Mouse (Mus musculus): ENCODE measurements around the gene Hoxa9.

Hoxa9 gene

DNA sequence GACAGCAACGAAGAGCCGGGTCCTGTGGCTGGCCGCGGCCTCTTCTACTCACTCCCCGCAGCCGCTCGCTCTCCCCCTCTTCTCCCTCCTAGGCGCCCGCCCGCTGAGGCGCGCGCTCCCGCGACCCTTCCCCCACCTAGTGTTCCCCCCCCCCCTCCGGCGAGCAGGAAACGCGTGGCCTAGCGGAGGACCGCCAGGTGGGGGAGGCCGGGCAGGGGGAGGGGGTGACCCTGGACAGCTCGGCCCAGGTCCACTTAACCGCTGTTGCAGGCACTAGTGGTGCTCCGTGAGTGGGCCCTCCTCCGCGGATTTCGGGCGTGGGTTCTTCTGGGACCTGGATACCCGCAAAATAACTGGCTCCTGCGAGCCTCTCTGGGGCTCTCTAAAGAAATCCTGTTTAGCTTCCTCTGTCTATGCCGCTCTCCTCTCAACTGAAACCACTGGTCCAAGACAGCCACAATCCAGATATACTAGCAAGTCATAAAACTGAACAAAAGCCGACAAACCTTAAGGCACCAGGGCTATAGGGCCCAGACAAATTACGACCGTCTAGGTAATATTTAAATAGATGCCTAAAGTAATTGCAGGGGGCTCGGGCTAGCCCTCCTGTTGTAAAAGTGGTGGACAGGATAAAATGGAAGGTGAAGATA lies at the start of gene Hoxa9:
TSS of gene Hoxa9 (minus strand) at position 574 of the 650 bp plus-strand sequence.
- DNase-seq (ENCODE audit: low spot score), result no peak

DNA sequence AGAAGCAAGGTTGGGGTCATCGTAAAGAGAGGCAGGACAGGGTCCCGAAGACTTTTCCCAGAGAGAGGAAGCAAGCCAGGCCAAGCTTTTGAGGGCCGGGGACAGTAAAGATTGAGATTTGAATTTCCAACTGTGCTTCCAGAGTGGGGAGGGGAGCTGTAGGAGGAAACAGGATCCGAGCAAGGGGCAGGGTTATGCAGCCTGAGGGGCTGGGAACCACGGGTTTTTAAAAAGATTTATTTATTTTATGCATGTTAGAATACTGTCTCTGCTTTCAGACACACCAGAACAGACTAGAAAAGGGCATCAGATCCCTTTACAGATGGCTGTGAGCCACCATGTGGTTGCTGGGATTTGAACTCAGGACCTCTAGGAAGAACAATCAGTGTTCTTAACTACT lies 46.0 kb upstream of the Hoxa9 start:
- no peak for DNase-seq (ENCODE audit: low spot score)

DNA sequence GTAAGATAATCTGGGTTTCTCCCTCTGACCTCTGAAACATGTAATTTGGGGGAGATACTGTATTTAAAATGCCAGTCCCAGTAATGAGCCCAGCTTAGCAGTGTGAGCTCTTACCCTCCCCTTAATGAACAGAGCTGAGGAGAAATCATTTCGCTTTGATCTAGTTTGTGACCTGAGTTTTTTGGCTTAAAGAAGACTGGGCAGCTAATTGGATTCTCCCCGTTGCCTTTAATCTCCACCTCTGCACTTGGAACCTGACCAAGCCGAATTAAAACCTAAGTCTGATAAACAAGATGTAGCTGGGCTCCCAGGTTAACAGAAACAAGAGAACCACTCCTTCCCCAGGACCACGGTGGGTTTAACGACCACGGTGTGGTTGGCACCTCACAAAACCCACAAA lies 45.5 kb upstream of the Hoxa9 start:
- no peak for DNase-seq (ENCODE audit: low spot score)

DNA sequence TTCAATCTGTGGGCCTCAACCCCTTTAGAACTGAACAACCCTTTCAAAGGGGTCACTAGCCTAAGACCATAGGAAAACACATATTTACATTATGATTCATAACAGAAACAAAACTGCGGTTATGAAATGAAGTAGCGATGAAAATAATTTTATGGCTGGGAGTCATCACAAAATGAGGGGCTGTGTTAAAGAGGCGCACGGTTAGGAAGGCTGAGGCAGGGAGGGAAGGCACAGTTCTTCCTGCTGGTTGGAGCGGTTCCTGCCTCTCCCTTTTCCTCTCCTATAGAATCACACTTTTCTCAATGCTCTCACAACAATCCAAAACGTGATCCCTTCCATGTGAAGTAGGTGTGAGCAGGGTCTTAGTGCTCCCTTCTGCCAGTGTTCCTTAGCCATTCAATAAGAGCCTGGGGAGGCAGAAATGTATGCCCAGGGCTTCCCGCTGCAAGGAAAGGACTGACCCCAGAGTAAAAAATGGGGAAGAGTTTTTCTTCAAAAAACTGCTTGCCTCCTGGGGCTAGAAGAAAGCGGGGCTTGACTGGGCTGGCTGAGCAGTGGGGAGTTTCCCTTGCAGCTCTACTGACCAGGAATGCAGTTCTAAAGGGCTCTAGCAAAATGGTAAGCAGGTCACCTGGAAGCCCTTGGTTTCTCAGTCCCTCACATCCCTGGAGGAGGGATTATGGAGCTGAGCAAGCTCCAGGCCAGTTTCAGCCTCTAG lies 44.8 kb upstream of the Hoxa9 start:
- DNase-seq (ENCODE audit: low spot score), result no peak

DNA sequence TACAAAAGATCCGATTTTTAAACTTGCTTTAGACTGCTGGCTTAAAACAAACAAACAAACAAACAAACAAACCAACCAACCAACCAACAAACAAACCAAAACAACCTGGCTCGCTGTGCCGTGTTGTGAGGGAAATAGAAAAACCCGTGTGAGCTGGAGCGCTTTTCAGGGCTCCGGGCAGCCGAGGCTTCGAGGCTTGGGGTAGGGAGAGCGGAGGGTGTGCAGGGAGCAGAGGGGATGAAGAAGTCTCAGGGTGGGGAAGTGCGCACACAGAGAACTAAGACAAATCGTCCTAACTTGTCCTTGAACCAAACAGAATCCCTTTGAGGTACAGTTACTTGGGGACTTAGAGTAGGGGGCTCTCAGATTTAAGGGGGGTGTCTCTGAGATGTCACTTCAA lies 43.7 kb upstream of the Hoxa9 start:
- no peak for DNase-seq (ENCODE audit: low spot score)

DNA sequence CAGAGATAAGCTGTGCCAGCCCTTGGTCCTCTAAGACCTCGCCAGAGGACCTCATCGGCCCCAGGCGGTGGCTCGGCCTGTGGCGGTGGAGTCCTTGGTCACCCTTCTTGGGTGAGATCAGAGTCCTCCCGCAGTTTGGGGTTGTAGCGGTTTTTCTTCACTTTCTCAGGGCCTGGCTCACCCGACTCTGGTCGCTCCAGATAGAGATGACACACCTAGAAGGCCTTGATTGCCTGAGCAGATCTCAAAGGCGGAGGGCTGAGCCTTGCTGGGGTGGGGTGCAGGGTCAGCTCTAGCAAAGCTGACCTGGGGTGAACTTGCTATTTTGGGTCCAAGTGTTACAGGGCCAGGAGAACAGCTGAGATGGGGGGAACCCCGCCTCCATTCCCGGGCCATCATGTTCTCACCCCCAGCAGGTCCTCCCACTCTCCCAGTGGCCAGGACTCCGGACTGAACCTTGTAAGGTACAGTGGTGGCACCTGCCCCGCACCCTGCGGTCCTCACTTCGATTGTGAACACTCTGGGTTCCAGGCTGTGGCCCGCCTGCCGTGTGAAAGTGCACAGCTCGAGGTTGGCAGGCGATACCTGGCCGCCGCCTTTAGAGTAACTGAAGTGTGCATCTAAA lies 42.9 kb upstream of the Hoxa9 start:
- no peak for DNase-seq (ENCODE audit: low spot score)

DNA sequence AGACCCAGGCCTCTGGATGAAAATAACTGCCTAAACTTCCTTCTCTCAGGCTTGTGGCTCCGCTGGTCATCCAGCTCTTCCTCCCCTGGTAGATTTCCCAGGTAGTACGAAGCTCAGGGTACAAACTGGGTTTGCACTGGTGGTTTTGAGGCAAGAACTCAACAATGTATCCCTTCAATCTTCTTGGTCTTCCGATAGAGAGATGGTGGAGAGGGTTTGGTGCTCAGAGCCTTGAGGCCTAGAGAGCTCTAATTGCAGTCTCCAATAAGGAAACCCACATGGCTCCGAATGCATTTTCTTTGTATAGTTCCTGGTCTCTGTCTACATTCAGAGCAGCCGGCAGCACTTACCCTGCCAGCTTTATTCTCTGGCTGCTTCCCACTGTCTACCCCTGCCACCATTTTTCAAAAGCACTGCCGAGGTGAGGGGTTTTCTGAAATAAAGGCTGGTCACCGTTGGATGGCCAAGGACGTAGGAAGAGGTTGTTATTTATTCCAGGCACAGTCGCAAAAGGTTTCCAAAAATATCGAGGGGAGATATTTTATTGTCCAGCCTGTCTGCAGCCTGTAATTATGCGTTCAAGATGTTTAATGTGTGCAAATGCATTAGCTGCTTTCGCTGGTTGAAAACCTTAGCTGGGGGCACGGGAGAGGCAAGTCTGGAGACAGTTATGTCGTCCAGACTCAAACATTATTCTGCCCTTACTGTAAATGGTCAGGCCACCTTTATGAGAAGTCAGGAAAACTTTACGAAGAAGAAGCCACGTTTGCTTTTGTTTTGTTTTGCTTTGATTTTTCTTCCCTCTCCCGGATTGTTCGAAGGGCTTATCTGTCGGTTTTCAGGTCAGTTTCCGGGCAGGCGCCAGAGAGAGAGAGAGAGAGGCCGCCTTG lies 42.1 kb upstream of the Hoxa9 start:
- no peak for DNase-seq (ENCODE audit: low spot score)

DNA sequence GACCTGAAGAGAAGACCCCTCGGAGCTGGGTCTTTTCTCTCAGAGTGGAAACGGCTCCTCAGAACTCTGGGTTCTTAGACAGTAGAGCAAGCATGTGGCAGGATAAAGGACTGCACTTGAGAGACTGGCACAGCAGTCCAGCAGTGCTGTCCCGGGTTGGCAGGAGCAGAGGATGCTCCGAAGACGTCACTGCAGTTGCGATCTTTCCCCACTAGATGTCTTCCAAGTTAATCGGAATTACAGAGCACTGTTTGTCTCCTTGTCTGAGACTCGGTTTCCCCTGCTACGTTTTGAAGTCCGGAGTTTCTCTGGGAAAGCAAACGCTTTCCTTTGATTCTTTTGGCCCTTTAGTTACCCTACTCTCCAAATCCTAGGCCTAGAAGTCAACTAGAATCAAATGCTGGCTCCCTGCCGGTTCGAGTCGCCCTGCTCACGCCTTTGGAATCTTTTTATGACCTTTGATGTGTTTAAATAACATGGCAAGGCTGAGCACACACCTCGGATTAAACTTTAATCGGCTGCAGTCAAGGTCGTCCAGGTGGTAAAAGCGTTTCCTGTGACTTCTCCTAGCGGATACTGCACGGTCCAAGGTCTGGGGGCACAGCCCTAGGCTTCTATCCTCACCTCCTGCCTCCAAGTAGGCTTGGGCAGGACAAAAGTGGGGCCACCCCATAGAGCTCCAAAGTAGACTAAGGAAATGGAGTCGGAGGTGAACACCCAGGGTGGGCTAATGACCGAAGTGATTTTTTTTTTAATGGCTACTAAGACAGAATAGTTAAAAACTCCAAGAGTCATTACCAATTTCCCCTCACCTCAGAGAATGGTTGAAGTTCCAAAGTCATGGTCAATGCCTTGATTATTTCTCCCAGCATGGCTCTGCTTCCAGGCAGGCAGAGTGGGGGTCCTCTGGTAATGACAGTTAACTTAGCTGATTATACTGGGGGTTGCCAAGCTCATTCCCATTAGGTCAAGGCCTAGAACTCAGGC lies 39.9 kb upstream of the Hoxa9 start:
- DNase-seq (ENCODE audit: low spot score), result peak; percentile 91

DNA sequence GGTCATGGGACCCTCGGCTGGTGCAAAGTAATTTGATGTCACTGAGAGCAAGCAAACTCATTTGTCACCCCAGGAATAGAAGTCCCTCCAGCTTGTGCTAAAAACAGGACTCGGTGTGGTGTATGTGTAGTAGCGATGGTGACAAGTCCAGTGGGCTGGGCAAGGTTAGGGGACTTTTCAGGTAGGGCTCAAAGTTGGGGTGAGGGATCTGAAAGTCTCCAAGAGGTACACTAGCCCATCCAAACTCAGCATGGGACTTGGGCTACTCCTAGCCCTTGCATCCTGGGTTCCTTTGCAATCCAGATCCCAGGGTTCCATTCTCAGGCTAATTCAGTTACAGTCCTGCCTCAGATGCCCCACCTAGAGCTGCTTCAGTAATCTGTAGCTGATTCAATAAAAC lies 37.9 kb upstream of the Hoxa9 start:
- no peak for DNase-seq (ENCODE audit: low spot score)

DNA sequence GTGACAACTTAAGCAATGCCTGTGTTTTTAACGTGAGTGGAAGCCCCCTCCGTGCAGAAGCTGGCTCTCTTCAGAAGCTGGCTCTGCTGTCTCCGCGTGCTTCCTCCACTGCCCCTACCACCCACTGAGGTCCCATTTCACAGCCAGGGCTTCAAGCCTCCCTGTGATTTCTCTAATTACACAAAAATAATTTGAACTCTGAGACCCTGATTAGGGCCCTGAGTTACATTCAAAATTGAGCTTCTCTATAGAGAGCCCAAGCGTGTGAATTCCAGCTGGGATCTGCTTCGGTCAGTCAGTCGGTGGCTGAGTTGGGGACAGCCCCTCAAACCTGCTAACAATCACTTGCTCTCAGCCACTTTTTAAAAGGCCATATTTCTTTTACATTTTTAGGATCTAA lies 37.5 kb upstream of the Hoxa9 start:
- DNase-seq (ENCODE audit: low spot score), result no peak

DNA sequence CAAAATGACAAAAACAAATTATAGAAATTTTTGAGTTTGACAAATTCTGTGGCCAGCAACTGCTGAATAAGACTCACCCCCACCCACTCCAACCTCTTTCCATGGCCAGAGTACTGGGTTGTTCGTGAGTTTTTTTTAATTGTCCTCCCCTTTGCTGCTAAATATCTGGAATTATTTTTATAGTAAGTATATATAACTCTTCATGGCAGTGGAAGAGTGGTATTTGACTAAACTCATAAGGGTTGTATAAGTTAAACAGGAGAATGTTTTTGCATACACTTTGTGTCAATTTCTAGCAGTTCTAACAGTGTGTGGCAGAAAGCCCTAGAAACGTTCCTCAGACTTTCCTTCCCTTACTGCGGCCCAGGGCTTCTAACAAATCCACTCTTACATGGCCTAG lies 36.8 kb upstream of the Hoxa9 start:
- DNase-seq (ENCODE audit: low spot score), result no peak

DNA sequence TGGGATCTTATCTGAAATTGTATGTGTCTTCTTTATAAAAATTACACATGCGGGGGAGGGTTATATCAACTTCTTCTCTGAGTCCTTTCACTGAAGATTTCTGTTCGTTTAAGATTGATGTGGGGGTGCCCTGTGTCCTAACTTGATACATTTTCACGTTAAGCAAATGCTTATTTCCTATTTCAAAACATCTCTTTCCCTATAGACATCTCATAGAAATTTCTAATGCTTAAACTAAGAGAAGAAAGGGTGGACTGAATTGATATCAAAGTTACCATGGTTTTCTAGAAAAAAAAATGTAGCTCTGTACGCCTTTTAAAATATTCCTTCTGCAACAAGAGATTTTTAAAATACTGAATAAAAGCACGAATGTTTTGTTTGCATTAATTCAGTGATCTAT lies 36.3 kb upstream of the Hoxa9 start:
- DNase-seq (ENCODE audit: low spot score), result no peak

DNA sequence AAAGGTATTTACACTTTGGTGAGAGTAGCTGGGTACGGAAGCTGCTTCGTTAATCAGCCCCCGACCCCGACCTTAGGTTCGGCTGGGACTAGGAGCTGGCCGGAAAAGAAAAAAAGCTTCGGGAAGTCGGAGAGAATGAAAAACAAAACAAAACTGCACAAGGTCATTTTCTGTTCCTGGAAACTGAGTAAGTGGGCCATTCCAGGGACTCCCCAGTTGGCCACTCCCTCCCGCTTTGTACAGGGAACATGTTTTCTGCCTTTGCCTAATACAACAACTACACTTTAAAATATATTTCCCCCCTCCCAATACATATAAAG lies 35.7 kb upstream of the Hoxa9 start:
- no peak for DNase-seq (ENCODE audit: low spot score)

DNA sequence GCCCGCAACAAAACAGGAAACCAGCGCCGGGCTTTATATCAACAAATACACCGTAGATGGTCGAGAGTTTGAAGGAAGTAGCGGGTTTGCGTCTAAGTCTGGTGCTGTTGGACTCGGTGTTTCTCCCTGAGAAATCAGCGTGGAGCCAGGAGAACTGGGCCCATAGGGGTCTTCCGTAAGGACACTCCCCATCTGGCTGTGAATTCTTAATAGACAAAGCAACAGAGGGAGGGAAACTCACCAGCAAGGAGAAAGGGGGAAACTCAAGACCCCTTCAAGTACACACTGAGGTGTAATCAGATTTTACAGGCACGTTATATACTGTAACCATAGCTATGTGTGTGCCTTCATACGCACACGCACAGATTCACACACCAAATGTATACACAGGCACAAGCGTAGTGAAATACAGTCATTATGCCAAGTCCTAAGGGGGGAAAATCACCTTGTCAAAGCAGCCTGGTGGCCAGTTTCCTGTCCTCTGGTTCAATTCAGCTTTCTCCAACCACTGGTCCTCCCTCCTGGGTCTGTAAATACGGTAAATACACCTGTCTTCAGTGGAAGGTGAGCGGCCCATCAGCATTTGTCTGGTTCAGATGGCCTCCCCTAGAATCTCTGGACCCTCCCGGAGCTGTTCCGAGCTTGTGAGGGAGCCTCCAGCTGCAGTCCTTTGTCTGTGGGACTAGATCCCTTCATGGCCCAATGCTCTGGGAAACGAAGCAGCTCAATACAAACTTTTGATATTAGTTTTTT lies 35.2 kb upstream of the Hoxa9 start:
- no peak for DNase-seq (ENCODE audit: low spot score)

DNA sequence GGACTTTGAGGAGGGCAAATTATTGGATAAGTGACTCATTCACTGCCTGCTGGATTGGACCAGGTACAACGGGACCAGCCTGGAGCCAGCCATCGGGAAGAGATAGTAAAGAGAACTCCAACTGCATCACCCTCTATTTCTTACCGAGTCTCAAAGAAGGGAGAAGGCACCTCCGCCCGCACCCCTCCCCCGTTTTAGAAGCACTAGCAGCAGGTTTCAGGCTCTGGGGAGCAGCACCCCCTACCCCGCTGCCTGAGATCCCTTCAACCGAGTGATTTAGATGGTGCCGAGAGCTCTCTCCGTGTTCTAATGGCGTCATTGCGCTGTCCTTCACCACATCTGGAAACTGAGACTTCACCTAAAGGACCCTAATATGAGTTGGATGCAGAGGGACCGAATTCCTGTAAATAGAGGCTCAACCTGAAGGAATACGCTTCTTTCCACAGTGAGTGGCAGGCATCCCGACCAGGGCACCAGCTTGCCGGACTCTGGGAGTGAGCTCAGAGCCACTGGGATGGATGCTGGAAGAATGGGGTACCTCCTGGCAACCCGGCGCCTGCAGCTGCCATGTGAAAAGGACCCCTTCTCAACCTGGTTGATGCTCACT lies 34.5 kb upstream of the Hoxa9 start:
- no peak for DNase-seq (ENCODE audit: low spot score)

DNA sequence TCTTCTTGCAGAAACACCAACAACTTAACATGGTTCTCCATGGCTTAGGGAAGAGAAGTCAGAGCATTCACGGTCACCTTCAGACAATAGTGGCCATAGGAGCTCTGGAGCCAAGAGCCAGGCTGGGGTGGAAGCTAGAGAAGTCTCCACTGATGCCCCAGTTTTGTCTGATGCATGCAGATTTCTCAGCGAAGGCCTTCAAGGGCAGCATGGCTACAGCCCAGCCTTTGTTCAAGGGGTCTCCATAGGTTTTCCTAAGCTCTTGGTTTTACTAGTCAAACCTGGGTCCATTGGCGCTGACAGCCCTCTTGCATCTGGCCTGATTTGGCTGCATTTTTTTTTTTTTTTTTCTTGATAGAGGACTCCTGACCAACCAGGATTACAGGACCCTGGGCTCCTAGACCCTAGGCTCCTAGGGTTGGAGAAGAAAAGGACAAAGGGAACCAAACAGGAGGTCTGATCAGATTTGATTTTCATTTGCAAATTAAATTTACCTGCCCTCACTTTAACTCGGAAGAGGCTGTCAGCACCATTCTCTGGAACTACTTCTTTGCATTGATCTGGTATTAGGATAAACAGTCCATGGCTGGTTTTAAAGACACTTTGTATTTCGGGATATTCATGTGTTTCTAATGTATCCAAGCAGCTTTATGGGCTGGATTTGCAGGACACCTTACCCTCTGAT lies 33.4 kb upstream of the Hoxa9 start:
- no peak for DNase-seq (ENCODE audit: low spot score)

DNA sequence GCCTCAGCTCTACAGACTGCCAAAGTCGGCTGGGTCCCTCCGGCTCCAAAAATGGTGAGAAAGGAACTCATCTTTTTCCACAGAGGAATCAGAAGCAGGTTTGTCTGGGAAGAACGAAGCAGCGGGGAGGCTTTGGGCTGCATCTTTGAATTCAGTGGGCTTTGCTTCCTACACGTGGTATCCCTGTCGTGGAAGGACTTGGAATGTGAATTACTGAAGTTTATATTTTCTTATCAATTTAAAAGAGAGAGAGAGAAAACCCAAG lies 32.4 kb upstream of the Hoxa9 start:
- DNase-seq (ENCODE audit: low spot score), result no peak

DNA sequence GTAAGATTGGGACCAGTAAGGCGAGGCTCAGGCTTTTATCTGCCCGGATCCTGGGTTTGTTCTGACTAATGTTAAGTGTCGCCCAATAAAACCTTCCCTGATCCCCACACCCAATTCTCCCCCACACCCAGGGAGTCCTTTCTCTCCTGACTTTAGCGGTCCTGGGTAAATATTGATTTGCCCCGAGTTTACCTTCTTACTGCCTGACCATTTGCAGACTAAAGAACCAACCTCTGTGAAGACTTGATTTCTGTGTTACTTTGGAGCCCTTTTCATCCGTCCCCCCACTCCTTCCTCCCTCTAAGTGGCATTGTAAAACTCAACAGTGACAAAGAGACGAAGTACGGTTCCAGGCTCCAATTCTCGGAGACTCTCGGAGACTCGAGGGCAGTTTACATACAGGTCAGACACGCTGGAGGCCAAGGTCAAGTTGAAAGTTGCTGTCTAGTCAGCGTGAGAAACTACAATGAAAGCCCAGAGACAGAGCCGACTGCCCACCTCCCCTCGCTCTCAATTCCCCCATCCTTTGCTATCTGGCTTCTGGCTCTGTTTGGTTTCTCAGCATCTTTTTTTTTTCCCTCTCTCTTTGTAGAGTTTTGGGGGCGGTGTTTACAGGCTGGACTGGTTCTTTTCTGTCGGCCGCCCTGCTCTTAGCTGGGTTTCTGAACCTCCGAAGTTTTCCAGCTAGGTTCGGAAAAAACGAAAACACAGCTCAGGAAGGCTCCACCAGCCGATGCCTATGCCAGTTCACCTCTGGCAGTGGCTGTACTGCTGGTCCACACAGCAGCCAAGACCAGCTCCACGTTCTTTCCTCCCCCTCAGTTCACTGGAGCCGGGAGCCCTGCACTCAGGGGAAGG lies 31.8 kb upstream of the Hoxa9 start:
- no peak for DNase-seq (ENCODE audit: low spot score)
